Mouse (Mus musculus): ENCODE data around the gene Zfp579. TPM values are rescaled to one million over a fixed set of nuclear protein-coding genes. Genes with fewer than 3 reads are reported as not detected.

The Zfp579 gene
- total RNA-seq, 1 experiment from 2014 or later, result 8.3 TPM

DNA sequence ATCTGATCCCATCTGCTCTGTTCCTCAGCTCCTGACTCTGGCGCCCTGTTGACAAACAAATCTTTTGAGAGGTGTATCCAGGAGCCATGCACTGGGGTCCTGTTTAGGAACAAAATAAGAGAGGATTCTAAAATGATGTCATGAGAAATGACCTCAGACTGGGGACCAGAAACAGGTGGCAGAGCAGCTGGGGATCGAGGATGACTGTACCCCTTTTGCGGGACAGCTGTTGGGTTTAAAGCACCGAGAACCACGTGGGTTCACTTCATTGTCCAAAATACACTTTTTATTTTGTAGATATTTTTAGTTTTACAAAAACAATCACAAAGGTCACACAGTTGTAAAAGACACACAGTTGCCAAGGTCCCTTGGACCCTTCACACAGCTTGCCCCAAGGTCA is 31.0 kb downstream of the Zfp579 start:
- ATAC-seq (replicated peaks; ENCODE audit: low read depth, poor library complexity, severe bottlenecking), result no peak

- ATAC-seq (replicated peaks; ENCODE audit: low read depth, poor library complexity, severe bottlenecking), result peak; percentile 99
These were observed 31.7 kb downstream of the Zfp579 start, which contains the start of gene Sbk2 for GRCm38 (mm10) chr7:4964272-4964671. Gene Sbk2, minus strand, starts transcription at chr7:4964406.

DNA sequence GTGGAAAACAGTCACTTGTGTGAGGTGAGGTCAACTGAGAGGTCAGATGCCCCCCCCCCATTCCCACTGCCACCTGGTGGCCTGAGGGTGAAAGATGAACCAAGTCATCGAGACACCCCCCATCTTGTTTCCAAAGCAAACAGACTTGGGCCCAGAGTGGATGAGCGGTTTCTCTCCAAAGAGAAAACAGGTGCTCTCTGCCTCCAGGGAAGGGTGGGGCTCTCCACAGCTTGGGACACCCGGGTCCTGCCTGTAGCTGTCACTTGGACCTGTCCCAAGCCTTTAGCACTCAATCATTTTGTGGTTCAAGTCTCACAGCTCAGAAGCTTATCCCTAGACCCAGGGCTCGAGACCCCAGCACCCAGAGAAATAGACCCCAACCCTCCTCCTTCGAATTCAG is 32.4 kb downstream of the Zfp579 start:
- no peak for ATAC-seq (replicated peaks; ENCODE audit: low read depth, poor library complexity, severe bottlenecking)

GRCm38 (mm10) chr7:4957361-4957760 is 38.6 kb downstream of the Zfp579 start:
- ATAC-seq (replicated peaks; ENCODE audit: low read depth, poor library complexity, severe bottlenecking), result no peak

DNA sequence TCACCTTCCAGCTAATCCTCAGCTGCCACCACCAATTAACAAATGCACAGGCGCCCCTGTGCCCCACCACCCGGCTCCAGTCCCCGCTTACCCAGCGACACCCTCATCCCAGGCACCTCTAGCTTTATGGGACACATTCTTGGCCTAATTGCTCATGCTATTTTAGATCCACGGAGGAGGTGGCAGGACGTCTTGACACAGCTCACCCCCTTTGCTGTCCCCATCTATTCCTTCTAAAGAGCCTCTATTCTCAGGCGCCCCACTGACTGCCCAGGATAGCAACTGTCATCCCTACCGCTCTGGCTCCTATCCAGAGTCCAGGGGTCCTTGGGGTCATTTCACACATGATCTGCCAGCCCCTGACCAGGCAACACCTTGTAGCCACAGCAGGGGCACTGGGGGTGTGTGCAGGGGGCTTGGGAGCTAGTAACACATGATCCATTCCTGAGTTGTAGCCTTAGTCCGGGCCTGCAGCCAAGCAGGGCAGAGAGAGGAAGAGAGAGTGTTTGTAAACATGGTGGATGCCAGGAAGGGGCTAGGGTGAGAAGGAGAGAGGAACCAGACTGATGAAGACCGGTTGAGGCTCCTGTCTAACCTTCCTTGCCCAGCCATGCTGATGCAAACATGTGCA is 42.0 kb downstream of the Zfp579 start:
- no peak for ATAC-seq (replicated peaks; ENCODE audit: low read depth, poor library complexity, severe bottlenecking)

DNA sequence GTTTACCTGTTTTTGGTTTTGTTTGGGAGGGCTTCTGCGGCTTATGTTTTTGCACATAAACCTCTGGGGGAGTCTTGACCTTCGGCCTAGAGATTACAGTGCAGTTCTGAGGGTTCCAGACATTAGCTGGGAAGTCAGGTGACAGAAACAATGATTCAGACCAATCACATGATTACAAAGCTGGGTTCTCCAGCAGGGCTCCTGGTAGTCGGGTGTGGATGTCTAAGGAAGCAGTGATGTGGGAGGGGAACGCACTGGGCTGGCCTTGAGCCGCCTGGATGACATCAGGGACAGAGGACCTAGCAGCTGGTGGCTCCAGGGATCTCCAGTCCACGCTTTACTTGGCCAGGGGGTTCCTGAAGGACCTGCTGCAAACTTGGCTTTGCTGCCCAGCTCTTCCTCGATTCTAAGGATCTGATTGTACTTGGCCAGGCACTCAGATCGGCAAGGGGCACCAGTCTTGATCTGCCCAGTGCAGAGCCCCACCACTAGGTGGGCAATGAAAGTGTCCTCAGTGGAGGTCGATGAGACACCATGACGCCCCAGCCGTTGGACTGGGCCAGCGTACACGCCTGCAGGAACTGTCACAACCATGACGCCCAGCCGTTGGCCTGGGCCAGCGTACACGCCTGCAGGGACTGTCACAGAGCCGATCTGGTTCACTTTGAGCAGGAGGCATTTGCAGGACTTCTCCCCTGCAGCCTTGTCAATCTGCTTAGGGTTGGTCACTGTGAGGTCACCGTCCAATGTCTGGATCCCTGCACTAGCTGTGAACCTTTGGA is 45.2 kb downstream of the Zfp579 start:
- ATAC-seq (replicated peaks; ENCODE audit: low read depth, poor library complexity, severe bottlenecking), result no peak

DNA sequence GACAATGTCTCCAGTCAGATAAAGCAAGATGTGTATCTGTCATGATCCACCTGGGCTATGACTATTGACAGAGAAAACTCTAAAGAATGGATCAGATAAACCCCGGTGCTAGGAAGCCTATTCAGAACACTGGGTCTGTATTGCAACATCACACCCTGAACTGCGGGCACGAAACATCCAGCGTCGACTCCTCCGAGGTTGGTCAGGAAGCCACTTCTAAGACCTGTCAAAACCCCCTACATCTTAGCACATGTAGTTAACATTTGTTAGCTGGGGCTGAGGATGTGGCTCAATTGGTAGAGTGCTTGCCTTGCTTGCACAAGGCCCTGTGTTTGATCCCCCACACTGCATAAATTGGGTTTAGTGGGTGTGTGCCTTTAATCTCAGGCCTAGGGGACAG is 47.6 kb downstream of the Zfp579 start:
- no peak for ATAC-seq (replicated peaks; ENCODE audit: low read depth, poor library complexity, severe bottlenecking)

DNA sequence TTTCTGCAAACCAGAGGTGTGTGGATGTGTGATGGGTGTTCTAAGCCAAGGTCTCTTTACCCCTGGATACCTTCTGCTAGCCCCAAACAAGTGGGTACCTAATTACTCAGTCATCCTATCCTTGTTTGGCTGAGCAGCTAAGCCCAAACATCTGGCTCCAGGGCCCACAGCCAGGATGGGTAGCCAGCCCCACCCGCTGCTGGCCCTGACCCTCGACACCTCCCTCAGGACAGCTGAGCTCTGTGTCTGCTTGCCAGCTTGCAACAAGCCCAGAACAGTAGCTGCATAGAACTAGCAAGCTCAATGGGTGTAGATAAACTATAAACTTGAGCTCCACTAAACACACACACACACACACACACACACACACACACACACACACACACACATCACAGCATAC is 48.1 kb downstream of the Zfp579 start:
- no peak for ATAC-seq (replicated peaks; ENCODE audit: low read depth, poor library complexity, severe bottlenecking)

DNA sequence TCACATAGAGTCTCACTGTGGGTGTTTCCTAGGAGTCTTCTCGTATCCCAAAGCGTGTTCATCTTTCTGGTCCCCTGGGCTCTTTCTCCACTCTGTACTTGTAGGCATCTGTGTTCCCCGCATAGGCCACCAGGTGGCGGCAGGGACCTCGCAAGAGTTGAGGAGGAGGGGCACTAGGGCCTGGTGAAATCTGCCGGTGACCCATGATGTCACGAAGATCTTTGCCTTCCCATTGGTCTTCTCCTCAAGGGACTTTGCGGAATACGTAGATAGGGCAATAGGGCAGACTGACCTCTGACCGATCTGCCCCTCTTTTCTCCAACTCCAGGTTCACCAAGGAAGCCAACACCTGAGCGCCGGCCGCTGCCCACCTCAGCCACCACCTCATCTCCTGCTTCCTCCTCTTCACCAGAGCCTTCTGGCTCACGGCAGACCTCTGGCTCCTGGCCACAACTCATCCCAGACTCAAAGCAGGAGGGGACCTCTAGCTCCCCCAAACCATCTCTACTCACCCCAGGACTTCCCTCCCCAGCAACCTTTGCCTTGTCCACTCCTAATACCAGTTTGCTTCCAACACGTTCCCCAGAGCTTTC is 52.6 kb downstream of the Zfp579 start:
- peak; percentile 92 for ATAC-seq (replicated peaks; ENCODE audit: low read depth, poor library complexity, severe bottlenecking)

- ATAC-seq (replicated peaks; ENCODE audit: low read depth, poor library complexity, severe bottlenecking), result no peak
These were observed 53.3 kb downstream of the Zfp579 start for GRCm38 (mm10) chr7:4942673-4943072.

- ATAC-seq (replicated peaks; ENCODE audit: low read depth, poor library complexity, severe bottlenecking), result peak; percentile 62
These were observed 55.9 kb downstream of the Zfp579 start for GRCm38 (mm10) chr7:4940068-4940479.

GRCm38 (mm10) chr7:4938456-4938855 is 57.5 kb downstream of the Zfp579 start:
- peak; percentile 65 for ATAC-seq (replicated peaks; ENCODE audit: low read depth, poor library complexity, severe bottlenecking)

DNA sequence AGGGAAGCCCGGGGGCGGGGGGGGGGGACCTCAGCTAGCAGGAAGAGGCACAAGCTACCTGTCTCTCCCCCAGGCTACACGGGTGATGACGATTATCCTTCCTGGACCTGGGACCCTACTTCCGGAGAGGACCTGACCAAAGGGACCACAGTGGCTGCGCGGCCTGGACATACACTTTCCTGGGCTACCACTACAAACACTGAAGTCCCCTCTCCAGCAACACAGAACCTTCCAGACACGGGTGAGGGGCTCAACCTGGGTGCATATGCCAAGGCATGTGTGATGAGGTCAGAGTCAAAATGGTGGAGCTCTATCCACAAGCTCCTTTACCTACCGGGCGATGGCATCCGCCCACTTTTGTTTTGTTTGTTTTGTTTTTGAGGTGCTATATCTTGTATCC is 58.6 kb downstream of the Zfp579 start:
- no peak for ATAC-seq (replicated peaks; ENCODE audit: low read depth, poor library complexity, severe bottlenecking)

GRCm38 (mm10) chr7:4936832-4937231 is 59.1 kb downstream of the Zfp579 start:
- no peak for ATAC-seq (replicated peaks; ENCODE audit: low read depth, poor library complexity, severe bottlenecking)

- no peak for ATAC-seq (replicated peaks; ENCODE audit: low read depth, poor library complexity, severe bottlenecking)
These were observed 61.6 kb downstream of the Zfp579 start for GRCm38 (mm10) chr7:4934160-4934914.

Other genes starting within 250 kb of the Zfp579 start
- 63.5 and 74.7 TPM in 2 replicates for gene Cox6b2, start 243.1 kb downstream of the Zfp579 start, total RNA-seq (2017)
- gene Fam71e2, start 224.9 kb downstream of the Zfp579 start, total RNA-seq (2017), result not detected in 2 replicates
- 0.59 TPM in 1 of 2 replicates, not detected in the other for gene Il11, start 213.3 kb downstream of the Zfp579 start, total RNA-seq (2017)
- not detected in 2 replicates for gene Tmem190, start 213.2 kb downstream of the Zfp579 start, total RNA-seq (2017)
- gene Tmem238, start 206.5 kb downstream of the Zfp579 start, total RNA-seq (2017), result 7.0 and 8.4 TPM in 2 replicates
- 690 and 777 TPM in 2 replicates for gene Rpl28, start 203.3 kb downstream of the Zfp579 start, total RNA-seq (2017)
- gene Ube2s, start 183.6 kb downstream of the Zfp579 start, total RNA-seq (2017), result 190 and 203 TPM in 2 replicates
- gene Shisa7, start 151.5 kb downstream of the Zfp579 start, total RNA-seq (2017), result 0.05 TPM in 2 replicates
- gene Isoc2b, start 125.9 kb downstream of the Zfp579 start, total RNA-seq (2017), result 8.0 and 70.9 TPM in 2 replicates
- 3.8 and 6.5 TPM in 2 replicates for gene Isoc2a, start 119.0 kb downstream of the Zfp579 start, total RNA-seq (2017)
- gene Gm36210, start 89.6 kb downstream of the Zfp579 start, total RNA-seq (2017), result not detected in 2 replicates
- 2.4 and 3.2 TPM in 2 replicates for gene Zfp628, start 80.9 kb downstream of the Zfp579 start, total RNA-seq (2017)
- 0.32 TPM in 1 of 2 replicates, not detected in the other for gene Nat14, start 74.1 kb downstream of the Zfp579 start, total RNA-seq (2017)
- gene Ssc5d, start 70.4 kb downstream of the Zfp579 start, total RNA-seq (2017), result not detected in 2 replicates
- not detected in 2 replicates for gene Sbk2, start 31.8 kb downstream of the Zfp579 start, total RNA-seq (2017)
- 0.19 TPM in 1 of 2 replicates, not detected in the other for gene Sbk3, start 25.0 kb downstream of the Zfp579 start, total RNA-seq (2017)
- 2.2 and 7.4 TPM in 2 replicates for gene Zfp524, start 18.3 kb upstream of the Zfp579 start, total RNA-seq (2017)
- 20.0 and 21.1 TPM in 2 replicates for gene Fiz1, start 18.5 kb upstream of the Zfp579 start, total RNA-seq (2017)
- not detected in 2 replicates for gene Gm44973, start 19.3 kb upstream of the Zfp579 start, total RNA-seq (2017)
- 9.5 and 14.3 TPM in 2 replicates for gene Zfp865, start 24.2 kb upstream of the Zfp579 start, total RNA-seq (2017)
- 0.14 and 1.1 TPM in 2 replicates for gene Ccdc106, start 24.4 kb upstream of the Zfp579 start, total RNA-seq (2017)
- 2.5 TPM in 1 of 2 replicates, not detected in the other for gene 4632433K11Rik, start 38.0 kb upstream of the Zfp579 start, total RNA-seq (2017)
- 2.7 and 2.9 TPM in 2 replicates for gene Zfp784, start 42.3 kb upstream of the Zfp579 start, total RNA-seq (2017)
- gene Zfp580, start 55.4 kb upstream of the Zfp579 start, total RNA-seq (2017), result 1.8 and 3.6 TPM in 2 replicates
- 220 and 260 TPM in 2 replicates for gene U2af2, start 66.0 kb upstream of the Zfp579 start, total RNA-seq (2017)
- 42.9 and 53.0 TPM in 2 replicates for gene Epn1, start 84.1 kb upstream of the Zfp579 start, total RNA-seq (2017)
- not detected in 2 replicates for gene Rfpl4, start 120.8 kb upstream of the Zfp579 start, total RNA-seq (2017)
- gene Rasl2-9, start 129.8 kb upstream of the Zfp579 start, total RNA-seq (2017), result not detected in 2 replicates
- not detected in 2 replicates for gene Vmn1r55, start 153.5 kb upstream of the Zfp579 start, total RNA-seq (2017)
- gene Vmn1r56, start 200.6 kb upstream of the Zfp579 start, total RNA-seq (2017), result not detected in 2 replicates
- not detected in 2 replicates for gene Vmn1r57, start 222.3 kb upstream of the Zfp579 start, total RNA-seq (2017)

Data from common myeloid progenitor, adult 5-6 weeks (primary cell).